Mouse (Mus musculus) ES-E14 (cell line): ENCODE data around the gene Timm29. TPM values are rescaled to one million over a fixed set of nuclear protein-coding genes. Genes with fewer than 3 reads are reported as not detected.

Source experiments
- DNase-seq: peaks from one replicate; pipeline ENCODE4 v3.0.0-alpha.2; 2013; ENCODE audit warnings: low read depth, low spot score
- H3K27ac ChIP-seq: 2 replicates; pipeline ENCODE4 v1.5.1; 2012; ENCODE audit warnings: low read depth, mild to moderate bottlenecking, low read length, moderate library complexity, mixed read lengths; ENCODE audit not compliant: poor library complexity, insufficient read depth, severe bottlenecking
- H3K36me3 ChIP-seq: 2 replicates; pipeline ENCODE4 v1.6.1; 2012; ENCODE audit warnings: mild to moderate bottlenecking, low read length, moderate library complexity, mixed read lengths; ENCODE audit not compliant: control insufficient read depth, poor library complexity, insufficient read depth, severe bottlenecking
- H3K4me1 ChIP-seq, 2 experiments: fragments of 150-350 bp in 1 of 2; sonication (generic) in 1 of 2; 2 replicates each; pipeline ENCODE4 v1.6.1; 2012; ENCODE audit warnings: low read length in 2 of 2, mild to moderate bottlenecking in 1 of 2, mixed read lengths in 1 of 2; ENCODE audit not compliant: control insufficient read depth in 2 of 2, insufficient read depth in 2 of 2, poor library complexity in 1 of 2
- H3K4me3 ChIP-seq, 2 experiments: fragments of 150-350 bp in 1 of 2; sonication (generic) in 1 of 2; 2 replicates each; pipeline ENCODE4 v1.5.1; 2012; ENCODE audit warnings: low read length in 2 of 2, low read depth in 1 of 2, mild to moderate bottlenecking in 1 of 2, mixed read lengths in 1 of 2; ENCODE audit not compliant: insufficient read depth in 1 of 2, poor library complexity in 1 of 2, severe bottlenecking in 1 of 2
- H3K9ac ChIP-seq: 2 replicates; pipeline ENCODE4 v1.6.1; 2012; ENCODE audit warnings: low read depth, mild to moderate bottlenecking, low read length, mixed read lengths; ENCODE audit not compliant: poor library complexity, insufficient read depth, severe bottlenecking
- H3K9me3 ChIP-seq: fragments of 150-350 bp; sonication (generic); 2 replicates; pipeline ENCODE4 v1.6.1; 2012; ENCODE audit warnings: low read depth, mild to moderate bottlenecking, low read length; ENCODE audit not compliant: control insufficient read depth, insufficient read depth
- CHD2 ChIP-seq: IDR thresholded peaks from 2 replicates; pipeline ENCODE4 v1.6.1; 2014; ENCODE audit warnings: mild to moderate bottlenecking, low read depth, low read length, inconsistent platforms
- HCFC1 ChIP-seq: IDR thresholded peaks from 2 replicates; pipeline ENCODE4 v1.6.1; 2012; ENCODE audit warnings: low read length, inconsistent platforms, borderline replicate concordance; ENCODE audit not compliant: insufficient read depth
- MAFK ChIP-seq: IDR thresholded peaks from 2 replicates; pipeline ENCODE4 v1.6.1; 2014; ENCODE audit warnings: mild to moderate bottlenecking, low read depth, low read length, inconsistent platforms; ENCODE audit not compliant: insufficient read depth
- ZC3H11A ChIP-seq: IDR thresholded peaks from 2 replicates; pipeline ENCODE4 v1.6.1; 2012; ENCODE audit warnings: low read depth, mild to moderate bottlenecking, inconsistent platforms, low read length, borderline replicate concordance
- ZNF384 ChIP-seq: IDR thresholded peaks from 2 replicates; pipeline ENCODE4 v1.6.1; 2012; ENCODE audit warnings: low read depth, low read length, inconsistent platforms
- in situ Hi-C, 2 experiments: fragments of 600-800 bp; cut with MboI; formaldehyde crosslinking; loops; one replicate each; pipeline ENCODE4 v1.15.1; 2025; ENCODE audit warnings: low sequenced_read_pairs in 2 of 2, inconsistent platforms in 1 of 2; ENCODE audit not compliant: unreplicated experiment in 2 of 2
- total RNA-seq: library from RNA; depleted of rRNA; stranded (reverse); fragments of 300-350 nt; gene quantifications from 2 replicates; pipeline ENCODE4 v1.2.3, GENCODE M21; 2012

The Timm29 gene
- total RNA-seq, 1 experiment = 22.6 TPM

DNA sequence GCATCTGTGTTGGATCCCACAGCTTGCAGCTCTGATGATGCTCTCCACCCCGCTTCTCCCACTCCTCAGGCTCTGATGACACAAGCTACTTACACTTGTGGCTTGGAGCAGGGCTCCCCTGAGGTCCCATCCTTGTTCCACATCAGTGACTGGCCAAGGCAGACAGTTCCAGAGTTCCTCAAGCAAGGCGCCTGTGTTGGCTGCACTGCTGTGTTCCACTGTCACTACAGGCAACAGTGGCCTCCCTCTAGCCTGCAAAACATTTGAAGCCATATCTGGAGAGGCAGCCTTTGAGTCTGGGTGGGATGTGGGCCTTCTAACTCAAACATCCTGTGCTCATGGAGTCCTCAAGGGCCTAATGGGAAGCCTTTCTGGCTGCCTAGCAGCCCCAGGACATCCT lies 35.5 kb upstream of the Timm29 start:
- no peak for TF ChIP-seq ZNF384
- peaks cover 17% of the 10 kb centered on the region; the same call in 1 of the 2 replicates for H3K36me3 ChIP-seq
- peak overlapping the region; percentile 71 for H3K27ac ChIP-seq

DNA sequence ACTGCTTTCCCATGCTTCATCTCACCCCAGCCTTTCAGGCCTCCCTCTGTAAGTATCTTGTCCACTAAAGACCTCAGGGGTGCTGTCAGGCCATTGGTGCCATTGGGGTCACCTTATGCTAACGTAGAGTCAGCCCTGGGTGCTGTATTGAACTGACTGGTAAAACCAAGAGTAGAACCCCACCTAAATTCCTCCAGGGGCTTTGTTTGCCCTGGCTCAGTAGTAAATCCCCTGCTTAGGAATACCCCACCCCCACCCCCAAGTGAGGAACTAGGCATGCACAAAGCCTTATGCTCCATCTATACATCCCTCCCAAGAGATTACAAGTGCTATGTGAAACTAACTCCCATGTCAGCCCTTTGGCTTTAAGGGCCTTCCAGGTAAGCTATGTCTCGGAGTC lies 35.0 kb upstream of the Timm29 start:
- Histone ChIP-seq H3K9me3 (no peaks in the 10 kb centered on the region), H3K27ac (peak overlapping the region; percentile 71), H3K4me1 (peaks cover 17 to 34% of the 10 kb centered on the region in 2 experiments), H3K9ac (no peak overlapping the region), H3K4me3 (no peak overlapping the region), H3K36me3 (peaks cover 17% of the 10 kb centered on the region; the same call in 1 of the 2 replicates)
- no peak for DNase-seq
- in situ Hi-C loops = no loop called here
- TF ChIP-seq ZC3H11A (no peak), CHD2 (no peak), HCFC1 (no peak), MAFK (no peak), ZNF384 (no peak)

More for the DNA sequence above, 35.5 kb upstream of the Timm29 start:
- Histone ChIP-seq H3K4me1 (peaks cover 17 to 34% of the 10 kb centered on the region in 2 experiments), H3K4me3 (no peak overlapping the region), H3K9ac (no peak overlapping the region), H3K9me3 (no peaks in the 10 kb centered on the region)
- no peak for DNase-seq
- in situ Hi-C loops = no loop called here

DNA sequence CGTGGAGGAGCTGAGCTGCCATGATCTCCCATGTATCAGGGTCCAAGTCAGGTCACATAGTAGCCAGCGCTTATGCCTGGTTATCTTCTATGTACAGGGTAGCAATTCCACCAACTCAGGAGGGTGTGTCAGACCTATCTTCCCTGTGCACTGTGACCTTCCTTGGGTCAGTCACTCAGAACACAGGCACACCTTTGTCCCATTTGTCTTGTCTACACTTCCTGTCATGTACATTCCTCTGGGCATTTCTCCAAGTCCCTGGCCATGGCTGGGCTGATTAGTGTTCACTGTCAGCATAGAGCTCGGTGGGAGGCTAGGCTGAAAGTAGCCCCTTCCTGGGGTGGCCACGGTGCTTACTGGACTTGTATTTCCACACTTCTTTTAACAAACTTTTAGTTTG lies 34.2 kb upstream of the Timm29 start:
- Histone ChIP-seq H3K36me3 (peaks cover 17% of the 10 kb centered on the region; the same call in 1 of the 2 replicates), H3K27ac (no peak overlapping the region; the same call in 1 of the 2 replicates)
- in situ Hi-C loops = no loop called here

DNA sequence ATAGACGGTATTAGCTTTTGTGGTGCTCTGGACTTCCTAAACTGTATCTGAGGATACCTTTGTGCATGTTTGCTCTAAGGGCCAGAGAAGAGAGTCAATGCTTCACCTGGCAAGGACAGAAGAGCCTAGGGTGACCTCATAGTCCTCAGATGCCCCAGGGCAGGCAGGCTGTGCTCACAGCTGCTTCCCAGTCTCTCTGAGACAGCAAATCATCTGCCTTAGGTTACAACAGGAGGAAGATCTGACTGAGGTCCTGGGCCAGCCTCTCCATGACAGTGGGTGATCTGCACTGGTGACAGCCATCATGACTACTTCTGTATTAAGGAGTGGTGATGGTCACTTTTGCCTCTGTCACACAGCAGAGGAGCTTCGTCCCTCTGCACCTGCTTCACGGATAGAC lies 33.4 kb upstream of the Timm29 start:
- Histone ChIP-seq H3K4me3 (no peak overlapping the region), H3K27ac (no peak overlapping the region), H3K36me3 (peaks cover 13% of the 10 kb centered on the region; the same call in 1 of the 2 replicates), H3K4me1 (peaks cover 17 to 29% of the 10 kb centered on the region in 2 experiments), H3K9me3 (no peaks in the 10 kb centered on the region), H3K9ac (no peak overlapping the region)
- DNase-seq = no peak
- TF ChIP-seq ZNF384 = no peak
- in situ Hi-C loops = no loop called here

More for the DNA sequence above, 34.2 kb upstream of the Timm29 start:
- Histone ChIP-seq H3K4me3 (no peak overlapping the region), H3K4me1 (peaks cover 17 to 33% of the 10 kb centered on the region in 2 experiments), H3K9me3 (no peaks in the 10 kb centered on the region), H3K9ac (no peak overlapping the region)
- no peak for DNase-seq
- TF ChIP-seq ZNF384 = no peak

DNA sequence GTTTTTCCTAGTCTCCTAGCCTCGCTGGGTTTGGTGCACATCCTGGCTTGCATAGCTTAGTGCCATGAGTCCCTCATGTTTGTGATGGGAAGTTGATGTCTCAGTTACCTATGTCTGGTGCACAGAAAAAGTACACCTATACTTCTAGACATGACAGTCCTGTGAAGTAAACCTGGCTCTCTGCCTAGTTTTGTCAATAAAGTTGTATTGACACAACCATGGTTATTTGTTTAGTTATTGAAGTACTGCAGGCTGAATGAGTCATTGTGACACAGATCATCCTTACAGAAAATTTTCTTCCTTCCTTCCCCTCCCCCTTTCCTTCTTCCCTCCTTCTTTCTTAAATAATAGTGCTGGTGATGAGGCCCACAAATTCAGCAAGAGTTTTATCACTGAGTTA lies 28.1 kb upstream of the Timm29 start:
- no peak overlapping the region for H3K4me3 ChIP-seq
- H3K36me3 ChIP-seq = peaks cover 13% of the 10 kb centered on the region
- no peak overlapping the region for H3K9ac ChIP-seq
- no peaks in the 10 kb centered on the region for H3K9me3 ChIP-seq
- no peak overlapping the region for H3K27ac ChIP-seq
- H3K4me1 ChIP-seq = peaks cover 2 to 13% of the 10 kb centered on the region in 2 experiments; a peak in 3 of 4 replicates
- in situ Hi-C loops = no loop called here
- no peak for DNase-seq
- TF ChIP-seq MAFK (no peak), ZNF384 (no peak), HCFC1 (no peak), CHD2 (no peak)
